Mouse (Mus musculus): ENCODE measurements around the gene Lbhd1. TPM values are rescaled to one million over a fixed set of nuclear protein-coding genes. Genes with fewer than 3 reads are reported as not detected.
"Not testable (repeated sequence)": the region's sequence is repeated elsewhere in the genome, so short reads cannot be mapped to it uniquely, and the experiment has no call there.

The Lbhd1 gene
- polyA plus RNA-seq, 1 experiment from 2014 or later = 93.8 TPM

DNA sequence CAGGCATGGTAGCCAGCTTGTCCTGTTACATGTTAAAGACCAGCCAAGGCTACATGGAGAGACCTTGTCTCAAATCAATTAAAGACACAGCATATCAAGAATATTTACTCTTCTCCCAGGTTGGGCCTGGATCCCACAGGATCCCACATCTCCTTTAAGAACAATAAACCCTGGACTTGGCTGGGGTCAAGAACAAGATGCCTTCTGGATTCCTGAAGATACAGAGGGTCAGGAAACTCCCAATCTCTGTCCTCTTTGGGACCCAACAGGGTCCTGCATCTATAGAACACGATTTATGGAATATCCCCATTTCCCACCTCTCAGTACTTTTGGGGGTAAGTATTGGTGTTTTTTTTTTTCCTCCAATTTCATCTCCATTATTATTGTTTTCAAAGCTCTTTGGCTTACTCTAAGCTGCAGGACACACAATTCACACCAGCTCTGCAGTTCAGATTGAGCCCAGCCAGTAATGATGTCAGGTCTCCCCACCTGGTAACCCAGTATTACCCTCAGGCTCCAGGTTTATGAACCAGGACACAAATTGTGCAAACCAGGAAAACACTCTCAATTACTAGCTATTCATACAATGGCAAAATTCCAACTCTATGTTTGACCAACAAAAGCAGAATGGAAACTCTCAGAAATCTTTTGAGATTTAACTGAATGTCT is 3.5 kb downstream of the Lbhd1 start:
- Histone ChIP-seq H3K4me1 (ENCODE audit: control insufficient read depth, insufficient read depth, low read length) (peaks cover 8% of the 10 kb centered on the region), H3K27ac (ENCODE audit: low read depth, low read length) (no peak overlapping the region), H3K36me3 (ENCODE audit: control insufficient read depth, insufficient read depth, low read length) (0 out of 2 replicates have a peak, but pooled peaks cover 2% of the 10 kb centered on the region), H3K4me2 (ENCODE audit: low read depth) (no peak overlapping the region), H3K9me3 (ENCODE audit: control insufficient read depth, low read length) (no peaks in the 10 kb centered on the region), H3K4me3 (ENCODE audit: low read depth, low read length) (no peak overlapping the region), H3K9ac (ENCODE audit: low read length) (no peak overlapping the region; the same call in 1 of the 2 replicates), H3K27me3 (ENCODE audit: control insufficient read depth, insufficient read depth, low read length) (no peaks in the 10 kb centered on the region)
- 50% methylated on average over 1 of the region's 1 CpGs for WGBS
- DNase-seq (ENCODE audit: low spot score) (no peak), ATAC-seq (ENCODE audit: insufficient read depth, low FRiP score, low TSS enrichment) (no peak)

DNA sequence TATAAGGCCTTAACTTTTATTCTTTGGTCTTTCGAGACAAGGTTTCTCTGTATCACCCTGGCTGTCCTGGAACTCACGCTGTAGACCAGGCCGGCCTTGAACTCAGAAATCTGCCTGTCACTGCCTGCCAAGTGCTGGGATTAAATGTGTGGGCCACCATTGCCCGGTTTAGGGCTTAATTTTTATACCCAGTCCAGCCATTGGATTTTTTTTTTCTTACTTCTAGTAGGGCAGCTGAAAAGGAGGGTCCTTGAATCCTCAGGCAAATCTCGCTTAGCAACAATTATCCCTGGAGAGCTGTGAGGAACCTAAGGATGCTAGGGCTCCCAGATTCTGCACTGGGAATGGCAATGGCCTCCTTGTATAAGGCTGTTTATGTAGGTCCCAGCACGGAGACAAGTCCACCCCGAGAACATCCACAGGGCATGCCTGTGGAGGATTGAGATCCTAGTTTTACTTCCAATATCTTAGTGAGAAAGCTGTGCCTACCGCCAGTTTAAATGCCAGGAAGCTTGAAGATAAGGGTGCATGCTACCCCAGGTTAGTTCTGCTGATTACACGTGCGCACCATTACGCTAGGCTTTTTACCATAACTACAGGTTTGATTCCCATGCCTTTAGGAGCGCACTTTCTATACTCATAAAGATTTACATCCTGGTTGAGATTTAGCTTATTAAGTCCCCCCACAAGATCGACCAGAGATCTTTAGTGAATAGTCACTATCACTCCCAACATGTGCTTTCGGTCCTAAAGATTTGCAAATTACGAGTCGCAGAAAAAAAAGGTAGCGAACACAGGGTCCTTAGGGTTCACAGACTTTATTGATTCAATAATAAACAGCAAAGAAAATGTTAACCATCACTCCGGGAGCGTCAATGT is 4.3 kb downstream of the Lbhd1 start:
- Histone ChIP-seq H3K27me3 (ENCODE audit: control insufficient read depth, insufficient read depth, low read length) (no peaks in the 10 kb centered on the region), H3K4me1 (ENCODE audit: control insufficient read depth, insufficient read depth, low read length) (peaks cover 8% of the 10 kb centered on the region), H3K9ac (ENCODE audit: low read length) (peak overlapping the region; percentile 84), H3K27ac (ENCODE audit: low read depth, low read length) (peak overlapping the region; percentile 58), H3K4me2 (ENCODE audit: low read depth) (peak overlapping the region; percentile 80), H3K4me3 (ENCODE audit: low read depth, low read length) (peak overlapping the region; percentile 68), H3K9me3 (ENCODE audit: control insufficient read depth, low read length) (no peaks in the 10 kb centered on the region), H3K36me3 (ENCODE audit: control insufficient read depth, insufficient read depth, low read length) (0 out of 2 replicates have a peak, but pooled peaks cover 2% of the 10 kb centered on the region)
- WGBS = 13% methylated on average over 19 of the region's 19 CpGs
- no peak for DNase-seq (ENCODE audit: low spot score)
- no peak for ATAC-seq (ENCODE audit: insufficient read depth, low FRiP score, low TSS enrichment)

DNA sequence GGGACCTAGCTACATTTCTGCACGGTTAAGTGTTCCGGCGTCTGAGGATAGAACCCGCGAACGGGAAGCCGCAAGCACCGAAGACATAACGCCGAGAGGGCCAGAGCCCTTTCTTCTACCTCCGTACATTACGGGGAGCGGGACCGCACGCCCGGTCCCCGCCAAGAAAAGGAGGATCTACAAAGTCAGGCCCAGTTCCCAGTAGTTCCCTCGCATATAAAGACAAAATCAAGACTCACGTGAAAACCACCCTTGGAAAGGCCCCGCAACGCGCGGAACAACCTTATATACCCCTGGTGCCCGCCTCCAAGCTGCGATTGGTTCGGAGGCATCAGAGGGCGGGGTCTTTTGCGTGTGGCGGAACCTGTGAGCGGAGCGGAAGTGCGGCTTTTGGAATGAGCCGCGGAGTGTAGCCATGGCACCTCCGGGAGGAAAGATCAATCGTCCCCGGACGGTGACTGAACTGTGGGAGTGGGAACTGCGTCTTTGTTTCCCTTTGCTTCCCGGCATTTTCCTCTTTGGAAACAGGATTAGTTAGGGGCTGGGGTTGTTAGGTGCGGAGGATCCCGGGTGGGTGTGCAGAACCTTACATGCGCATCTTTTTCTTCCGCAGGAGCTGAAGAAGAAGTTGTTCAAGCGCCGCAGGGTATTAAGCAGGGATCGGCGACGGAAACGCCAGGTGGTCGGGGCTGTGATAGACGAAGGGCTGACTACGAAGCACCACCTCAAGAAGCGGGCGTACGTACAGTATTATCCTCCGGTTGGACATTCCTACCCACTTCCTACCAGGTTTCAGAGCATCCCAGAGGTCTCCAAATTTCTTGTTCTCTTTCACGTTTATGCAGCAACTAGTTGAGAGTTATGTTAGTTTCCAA is 5.2 kb downstream of the Lbhd1 start, which contains the start of the genes 1810009A15Rik and Gm49416:
Gene 1810009A15Rik, plus strand, starts transcription at position 343 of the 875 bp plus-strand sequence.
Gene Gm49416, plus strand, starts transcription at position 416 of the 875 bp plus-strand sequence.
- peak; percentile 95 for ATAC-seq (ENCODE audit: insufficient read depth, low FRiP score, low TSS enrichment)
- peak within 1 kb of the TSS; percentile 68 for H3K4me3 ChIP-seq (ENCODE audit: low read depth, low read length)
- under 1% methylated on average over 58 of the region's 58 CpGs for WGBS

DNA sequence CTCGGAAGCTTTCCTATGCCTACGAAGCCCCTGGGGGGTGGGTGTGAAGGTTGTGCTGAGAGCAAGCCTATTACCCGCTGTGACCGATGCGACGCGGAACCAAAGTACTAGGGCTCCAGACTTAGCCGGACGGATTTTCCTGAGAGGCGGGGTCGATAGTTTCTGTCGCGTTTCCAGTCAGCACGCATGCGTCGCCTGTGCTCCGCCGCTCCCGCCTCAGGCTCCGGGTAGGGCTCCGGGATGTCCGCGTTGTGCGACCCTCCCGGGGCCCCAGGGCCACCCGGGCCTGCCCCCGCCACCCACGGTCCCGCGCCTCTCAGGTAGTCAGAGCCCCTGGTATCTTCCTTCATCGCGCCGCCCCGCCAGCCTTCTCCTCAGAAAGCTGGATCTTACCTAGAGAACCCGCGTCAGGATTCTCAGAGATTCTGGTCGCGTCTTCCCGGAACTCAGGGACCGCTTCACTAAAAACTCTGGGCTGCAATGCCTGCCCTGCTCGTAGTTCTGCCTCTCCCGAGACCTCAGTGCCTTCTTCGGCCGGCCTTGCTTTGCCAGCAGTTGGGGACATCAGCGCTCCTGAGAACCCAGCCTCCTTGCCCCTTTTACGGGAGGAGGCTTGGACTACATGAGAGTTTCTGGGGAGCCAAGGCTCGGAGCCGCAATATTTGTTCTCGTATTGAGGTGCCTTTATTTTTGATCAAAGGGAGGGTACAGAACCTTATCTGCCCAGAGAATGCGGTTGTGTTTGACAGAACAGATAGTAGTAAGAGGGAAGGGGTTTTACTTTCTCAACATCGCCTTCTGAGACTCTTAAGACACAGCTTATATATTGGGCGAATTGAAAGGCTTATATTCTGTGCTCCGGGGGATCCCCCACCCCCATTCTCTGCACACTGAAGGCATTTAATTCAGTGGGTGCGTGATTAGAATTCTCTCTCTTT is 9.6 kb downstream of the Lbhd1 start, which contains the start of gene Ints5:
Gene Ints5, plus strand, starts transcription at position 177 of the 938 bp plus-strand sequence.
- H3K27ac ChIP-seq (ENCODE audit: low read depth, low read length) = peak within 1 kb of the TSS; percentile 36; the same call in 1 of the 2 replicates
- peaks cover 8% of the 10 kb centered on the region for H3K36me3 ChIP-seq (ENCODE audit: control insufficient read depth, insufficient read depth, low read length)
- ATAC-seq (ENCODE audit: insufficient read depth, low FRiP score, low TSS enrichment) = peak; percentile 63
- H3K4me1 ChIP-seq (ENCODE audit: control insufficient read depth, insufficient read depth, low read length) = peaks cover 9% of the 10 kb centered on the region
- DNase-seq (ENCODE audit: low spot score) = peak; percentile 89
- peak within 1 kb of the TSS; percentile 60 for H3K4me2 ChIP-seq (ENCODE audit: low read depth)
- peak within 1 kb of the TSS; percentile 49 for H3K4me3 ChIP-seq (ENCODE audit: low read depth, low read length)
- no peaks in the 10 kb centered on the region for H3K27me3 ChIP-seq (ENCODE audit: control insufficient read depth, insufficient read depth, low read length)
- H3K9me3 ChIP-seq (ENCODE audit: control insufficient read depth, low read length) = no peaks in the 10 kb centered on the region
- peak within 1 kb of the TSS; percentile 66 for H3K9ac ChIP-seq (ENCODE audit: low read length)
- 3% methylated on average over 54 of the region's 54 CpGs for WGBS

More for the DNA sequence above, 5.2 kb downstream of the Lbhd1 start, which contains the start of the genes 1810009A15Rik and Gm49416:
- peaks cover 8% of the 10 kb centered on the region for H3K4me1 ChIP-seq (ENCODE audit: control insufficient read depth, insufficient read depth, low read length)
- peak within 1 kb of the TSS; percentile 80 for H3K4me2 ChIP-seq (ENCODE audit: low read depth)
- H3K9me3 ChIP-seq (ENCODE audit: control insufficient read depth, low read length) = no peaks in the 10 kb centered on the region
- no peaks in the 10 kb centered on the region for H3K27me3 ChIP-seq (ENCODE audit: control insufficient read depth, insufficient read depth, low read length)
- H3K27ac ChIP-seq (ENCODE audit: low read depth, low read length) = peak within 1 kb of the TSS; percentile 87
- DNase-seq (ENCODE audit: low spot score) = peak; percentile 95
- 0 out of 2 replicates have a peak, but pooled peaks cover 2% of the 10 kb centered on the region for H3K36me3 ChIP-seq (ENCODE audit: control insufficient read depth, insufficient read depth, low read length)
- H3K9ac ChIP-seq (ENCODE audit: low read length) = peak within 1 kb of the TSS; percentile 84

DNA sequence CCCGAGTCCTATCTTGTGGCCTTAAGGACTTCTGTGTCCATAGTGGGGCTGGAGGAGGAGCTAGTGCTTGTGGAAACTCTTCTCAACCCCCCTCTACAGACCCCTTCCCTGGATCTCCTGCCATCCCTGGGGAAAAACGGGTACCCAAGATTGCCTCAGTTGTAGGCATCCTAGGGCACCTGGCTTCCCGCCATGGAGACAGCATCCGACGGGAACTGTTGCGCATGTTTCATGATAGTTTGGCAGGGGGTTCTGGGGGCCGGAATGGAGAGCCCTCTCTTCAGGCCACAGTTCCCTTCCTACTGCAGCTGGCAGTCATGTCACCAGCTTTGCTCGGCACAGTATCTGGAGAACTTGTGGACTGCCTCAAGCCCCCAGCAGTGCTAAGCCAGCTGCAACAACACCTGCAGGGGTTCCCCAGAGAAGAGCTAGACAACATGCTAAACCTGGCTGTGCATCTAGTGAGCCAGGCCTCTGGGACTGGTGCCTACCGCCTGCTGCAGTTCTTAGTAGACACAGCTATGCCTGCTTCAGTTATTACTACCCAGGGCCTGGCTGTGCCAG is 11.9 kb downstream of the Lbhd1 start:
- Histone ChIP-seq H3K36me3 (ENCODE audit: control insufficient read depth, insufficient read depth, low read length) (peaks cover 7% of the 10 kb centered on the region), H3K4me3 (ENCODE audit: low read depth, low read length) (no peak overlapping the region), H3K9ac (ENCODE audit: low read length) (no peak overlapping the region), H3K4me1 (ENCODE audit: control insufficient read depth, insufficient read depth, low read length) (peaks cover 18% of the 10 kb centered on the region), H3K9me3 (ENCODE audit: control insufficient read depth, low read length) (no peaks in the 10 kb centered on the region), H3K27me3 (ENCODE audit: control insufficient read depth, insufficient read depth, low read length) (no peaks in the 10 kb centered on the region), H3K27ac (ENCODE audit: low read depth, low read length) (no peak overlapping the region), H3K4me2 (ENCODE audit: low read depth) (no peak overlapping the region)
- no peak for ATAC-seq (ENCODE audit: insufficient read depth, low FRiP score, low TSS enrichment)
- 92% methylated on average over 9 of the region's 9 CpGs for WGBS
- DNase-seq (ENCODE audit: low spot score) = no peak

DNA sequence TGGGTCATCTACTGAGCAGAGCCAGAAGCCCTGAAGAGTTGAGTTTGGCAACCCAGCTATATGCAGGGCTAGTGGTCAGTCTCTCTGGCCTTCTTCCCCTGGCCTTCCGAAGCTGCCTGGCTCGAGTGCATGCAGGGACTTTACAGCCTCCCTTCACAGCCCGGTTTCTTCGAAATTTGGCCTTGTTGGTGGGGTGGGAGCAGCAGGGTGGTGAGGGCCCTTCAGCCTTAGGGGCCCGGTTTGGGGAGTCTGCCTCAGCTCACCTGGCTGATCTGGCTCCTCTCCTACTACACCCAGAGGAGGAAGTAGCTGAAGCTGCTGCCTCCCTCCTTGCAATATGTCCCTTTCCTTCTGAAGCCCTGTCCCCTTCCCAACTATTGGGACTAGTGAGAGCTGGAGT is 12.7 kb downstream of the Lbhd1 start:
- ATAC-seq (ENCODE audit: insufficient read depth, low FRiP score, low TSS enrichment) = not testable (repeated sequence)
- 90% methylated on average over 5 of the region's 5 CpGs for WGBS

DNA sequence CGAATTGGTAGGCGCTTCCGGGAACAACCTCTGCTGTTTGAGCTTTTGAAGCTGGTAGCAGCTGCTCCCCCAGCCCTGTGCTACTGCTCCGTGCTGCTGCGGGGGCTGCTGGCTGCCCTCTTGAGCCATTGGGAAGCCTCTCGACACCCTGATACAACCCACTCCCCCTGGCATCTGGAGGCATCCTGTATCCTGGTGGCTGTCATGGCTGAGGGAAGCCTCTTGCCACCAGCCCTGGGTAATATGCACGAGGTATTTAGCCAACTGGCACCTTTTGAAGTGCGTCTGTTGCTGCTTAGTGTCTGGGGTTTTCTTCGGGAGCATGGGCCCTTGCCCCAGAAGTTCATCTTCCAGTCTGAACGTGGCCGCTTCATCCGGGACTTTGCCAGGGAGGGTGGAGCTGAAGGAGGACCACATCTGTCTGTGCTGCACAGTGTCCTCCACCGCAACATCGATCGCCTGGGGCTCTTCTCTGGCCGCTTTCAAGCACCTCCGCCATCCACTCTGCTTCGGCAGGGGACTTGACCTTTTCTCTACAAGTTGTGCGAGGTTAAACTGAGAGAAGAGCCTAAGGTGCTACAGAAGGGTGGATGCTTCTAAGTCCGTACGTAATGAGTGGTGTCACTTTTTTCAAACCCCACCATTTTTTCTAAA is 13.8 kb downstream of the Lbhd1 start:
- not testable (repeated sequence) for H3K36me3 ChIP-seq (ENCODE audit: control insufficient read depth, insufficient read depth, low read length); H3K9me3 ChIP-seq (ENCODE audit: control insufficient read depth, low read length); H3K27me3 ChIP-seq (ENCODE audit: control insufficient read depth, insufficient read depth, low read length)
- Histone ChIP-seq H3K4me1 (ENCODE audit: control insufficient read depth, insufficient read depth, low read length) (peaks cover 18% of the 10 kb centered on the region), H3K4me3 (ENCODE audit: low read depth, low read length) (peak overlapping the region; percentile 88), H3K9ac (ENCODE audit: low read length) (peak overlapping the region; percentile 46), H3K27ac (ENCODE audit: low read depth, low read length) (peak overlapping the region; percentile 70), H3K4me2 (ENCODE audit: low read depth) (peak overlapping the region; percentile 48)
- 29% methylated on average over 21 of the region's 21 CpGs for WGBS
- peak; percentile 55 for DNase-seq (ENCODE audit: low spot score)
- peak; percentile 41 for ATAC-seq (ENCODE audit: insufficient read depth, low FRiP score, low TSS enrichment)

More for the DNA sequence above, 12.7 kb downstream of the Lbhd1 start:
- H3K4me2 ChIP-seq (ENCODE audit: low read depth); DNase-seq (ENCODE audit: low spot score); H3K9me3 ChIP-seq (ENCODE audit: control insufficient read depth, low read length); H3K27me3 ChIP-seq (ENCODE audit: control insufficient read depth, insufficient read depth, low read length); H3K27ac ChIP-seq (ENCODE audit: low read depth, low read length); H3K4me3 ChIP-seq (ENCODE audit: low read depth, low read length); H3K36me3 ChIP-seq (ENCODE audit: control insufficient read depth, insufficient read depth, low read length); H3K9ac ChIP-seq (ENCODE audit: low read length): not testable (repeated sequence)
- H3K4me1 ChIP-seq (ENCODE audit: control insufficient read depth, insufficient read depth, low read length) = peaks cover 18% of the 10 kb centered on the region
